In the genomic region with DNA sequence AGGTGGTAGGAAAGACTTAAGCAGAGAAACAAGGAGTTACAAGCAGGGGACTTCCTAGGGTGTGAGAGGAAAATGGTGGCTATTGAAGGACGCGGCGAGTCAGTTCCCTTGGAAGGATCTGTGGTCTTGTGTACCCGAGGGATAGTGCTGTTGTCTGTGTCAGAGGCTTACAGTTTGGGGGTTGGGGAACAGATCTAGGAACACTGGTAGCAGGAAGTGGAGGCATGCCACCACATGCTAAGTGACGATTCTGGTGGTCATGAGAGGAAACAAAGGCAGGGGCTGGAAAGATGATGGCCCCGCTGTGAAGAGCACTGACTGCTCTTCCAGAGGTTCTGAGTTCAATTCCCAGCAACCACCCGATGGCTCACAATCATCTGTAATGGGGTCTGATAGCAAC, we compare ENCODE assay signal across 10 mouse cellular contexts. TPM values are rescaled to one million over a fixed set of nuclear protein-coding genes. Genes with fewer than 3 reads are reported as not detected.
DNase-seq lines count a peak whose midpoint lies in the region; ATAC-seq and TF ChIP-seq lines count a peak whose summit lies in the region.
"Had no signal": no experiment of that assay in that cellular context is flagged by ENCODE, and none has a peak within 500 bp of the region (broad histone marks: within the 10 kb centered on the region; RNA-seq: fewer than 3 reads in every experiment).

No protein-coding gene starts in this region.

- DNase-seq in adrenal gland, postnatal 14 days: peak; percentile 2
- DNase-seq in adrenal gland, postnatal 36 days: no peak
- no peak for DNase-seq in hindbrain, embryonic 14.5 days (ENCODE audit: low spot score)
- no peak for DNase-seq in right cerebral cortex, postnatal 36 days (ENCODE audit: low spot score in 2 of 2)
- DNase-seq in Muller cell, postnatal 12 days (ENCODE audit: inconsistent ontology term): no peak
- DNase-seq in urinary bladder, adult 2 months (ENCODE audit: low spot score): no peak
- DNase-seq: kidney, postnatal 10 days; lung, postnatal 14 days had no signal

- 79% methylated on average over 7 of the region's 7 CpGs for WGBS in hindbrain, embryonic 14.5 days
- WGBS in midbrain, embryonic 13.5 days: 89% methylated on average over 7 of the region's 7 CpGs

- peak overlapping the region; percentile 60; the same call in 1 of the 2 replicates for H3K27ac ChIP-seq in cortical plate, adult 2 months (ENCODE audit: insufficient read depth, low read length)
- H3K27ac ChIP-seq in hindbrain, embryonic 14.5 days: no peak overlapping the region
- no peak overlapping the region for H3K27ac ChIP-seq in midbrain, embryonic 13.5 days

- peak overlapping the region; percentile 99 for H3K4me2 ChIP-seq in hindbrain, embryonic 14.5 days (replicated peaks)
- peak overlapping the region; percentile 100 for H3K4me2 ChIP-seq in midbrain, embryonic 13.5 days (replicated peaks)

- H3K27me3 ChIP-seq in hindbrain, embryonic 14.5 days (ENCODE audit: control insufficient read depth, insufficient read depth, low read length): no peaks in the 10 kb centered on the region
- H3K27me3 ChIP-seq in midbrain, embryonic 13.5 days: no peaks in the 10 kb centered on the region

- ATAC-seq in hindbrain, embryonic 14.5 days (ENCODE audit: low FRiP score): no peak
- ATAC-seq in midbrain, embryonic 13.5 days: no peak

- H3K9me3 ChIP-seq in hindbrain, embryonic 14.5 days (ENCODE audit: control insufficient read depth, low read length): no peaks in the 10 kb centered on the region
- no peaks in the 10 kb centered on the region for H3K9me3 ChIP-seq in midbrain, embryonic 13.5 days

- no peak for TF ChIP-seq CTCF in cortical plate, adult 2 months (IDR thresholded peaks at IDR 0.05; ENCODE audit: extremely low read depth, insufficient read depth, low read length)

- no peak overlapping the region; the same call in 1 of the 2 replicates for H3K4me3 ChIP-seq in cortical plate, adult 2 months (ENCODE audit: insufficient read depth, low read length)
- H3K4me3 ChIP-seq in hindbrain, embryonic 14.5 days (replicated peaks; ENCODE audit: low read length): no peak overlapping the region
- peak overlapping the region; percentile 14 for H3K4me3 ChIP-seq in midbrain, embryonic 13.5 days (replicated peaks)

- H3K9ac ChIP-seq in hindbrain, embryonic 14.5 days: no peak overlapping the region
- H3K9ac ChIP-seq in midbrain, embryonic 13.5 days (replicated peaks): peak overlapping the region; percentile 39; the same call in 1 of the 2 replicates

- no peak for TF ChIP-seq POLR2A in cortical plate, adult 2 months (IDR thresholded peaks at IDR 0.05; ENCODE audit: extremely low read depth, insufficient read depth, low read length)

- H3K4me1 ChIP-seq in cortical plate, adult 2 months (ENCODE audit: control insufficient read depth, insufficient read depth, low read length): peaks cover 25% of the 10 kb centered on the region
- H3K4me1 ChIP-seq in hindbrain, embryonic 14.5 days (replicated peaks; ENCODE audit: control insufficient read depth, insufficient read depth, low read length): peaks cover 62% of the 10 kb centered on the region
- H3K4me1 ChIP-seq in midbrain, embryonic 13.5 days (replicated peaks): peaks cover 90% of the 10 kb centered on the region

- H3K36me3 ChIP-seq in hindbrain, embryonic 14.5 days (replicated peaks; ENCODE audit: control insufficient read depth, insufficient read depth): peaks cover 97% of the 10 kb centered on the region
- peaks cover 94% of the 10 kb centered on the region for H3K36me3 ChIP-seq in midbrain, embryonic 13.5 days

RNA-seq across cellular contexts. Expression of a gene that starts 7.0 kb away (rescaled TPM):
- total RNA-seq in adrenal gland, postnatal 14 days (2021): 337 and 408 TPM in 2 replicates
- 100 to 1,000 TPM; 596 to 993 TPM for total RNA-seq in adrenal gland, postnatal 36 days (2021)
- 600 and 717 TPM in 2 replicates for polyA plus RNA-seq in cortical plate, adult 2 months (2012; rRNA removed)
- polyA plus RNA-seq in hindbrain, embryonic 14.5 days (2014; fragmentation: Nextera tagmentation; extraction: Ambion mirVana): 323 and 381 TPM in 2 replicates
- 254 and 259 TPM in 2 replicates for polyA plus RNA-seq in midbrain, embryonic 13.5 days (2015; fragmentation: Nextera tagmentation; extraction: Ambion mirVana)
- 121 and 151 TPM in 2 replicates for polyA plus RNA-seq in urinary bladder, adult 2 months (2012; rRNA removed)

RNA-seq across cellular contexts. Expression of a gene that starts 32.4 kb away (rescaled TPM):
- 2.2 and 2.9 TPM in 2 replicates for total RNA-seq in adrenal gland, postnatal 14 days (2021)
- total RNA-seq in adrenal gland, postnatal 36 days (2021): 1 to 10 TPM; 5.1 to 8.5 TPM
- 0.25 and 0.33 TPM in 2 replicates for polyA plus RNA-seq in cortical plate, adult 2 months (2012; rRNA removed)
- 0.25 and 0.30 TPM in 2 replicates for polyA plus RNA-seq in hindbrain, embryonic 14.5 days (2014; fragmentation: Nextera tagmentation; extraction: Ambion mirVana)
- polyA plus RNA-seq in midbrain, embryonic 13.5 days (2015; fragmentation: Nextera tagmentation; extraction: Ambion mirVana): 0.08 TPM in 2 replicates
- 0.87 and 1.0 TPM in 2 replicates for polyA plus RNA-seq in urinary bladder, adult 2 months (2012; rRNA removed)
